Comparison of ENCODE assay signal across 20 mouse cellular contexts in genomic region chr17:4891576-4891975, GRCm38 (mm10).
"Had no signal": no experiment of that assay in that cellular context is flagged by ENCODE, and none has a peak within 500 bp of the region (broad histone marks: within the 10 kb centered on the region; RNA-seq: fewer than 3 reads in every experiment).

No protein-coding gene starts in this region.

- DNase-seq: kidney, adult 18-20 months; kidney, postnatal 36 days; left cerebral cortex, postnatal 4 days; liver, postnatal 0 days; lung, embryonic 14.5 days; retina, postnatal 1 day; right cerebral cortex, postnatal 25 days; spleen, adult 18-20 months; thymus, postnatal 25 days had no signal

- H3K4me2 ChIP-seq: limb, embryonic 12.5 days; limb, embryonic 15.5 days; liver, embryonic 11.5 days; lung, embryonic 14.5 days; midbrain, embryonic 12.5 days; neural tube, embryonic 13.5 days; stomach, embryonic 15.5 days had no signal

- H3K36me3 ChIP-seq: limb, embryonic 12.5 days; limb, embryonic 15.5 days; midbrain, embryonic 12.5 days; neural tube, embryonic 13.5 days; stomach, embryonic 15.5 days had no signal

- H3K27me3 ChIP-seq: limb, embryonic 12.5 days; limb, embryonic 15.5 days; midbrain, embryonic 12.5 days; neural tube, embryonic 13.5 days; stomach, embryonic 15.5 days had no signal

- H3K4me3 ChIP-seq: limb, embryonic 12.5 days; limb, embryonic 15.5 days; midbrain, embryonic 12.5 days; myocyte; neural tube, embryonic 13.5 days; stomach, embryonic 15.5 days had no signal

- H3K27ac ChIP-seq: limb, embryonic 12.5 days; limb, embryonic 15.5 days; liver, embryonic 14.5 days; macrophage; midbrain, embryonic 12.5 days; neural tube, embryonic 13.5 days; stomach, embryonic 15.5 days had no signal

- H3K4me1 ChIP-seq: limb, embryonic 12.5 days; limb, embryonic 15.5 days; midbrain, embryonic 12.5 days; neural tube, embryonic 13.5 days; stomach, embryonic 15.5 days had no signal

- H3K9me3 ChIP-seq: limb, embryonic 12.5 days; limb, embryonic 15.5 days; midbrain, embryonic 12.5 days; neural tube, embryonic 13.5 days; stomach, embryonic 15.5 days had no signal

- ATAC-seq: liver, postnatal 0 days; lung, postnatal 0 days; midbrain, embryonic 16.5 days had no signal

- H3K9ac ChIP-seq: limb, embryonic 12.5 days; limb, embryonic 15.5 days; liver, embryonic 14.5 days; liver, postnatal 0 days; lung, embryonic 14.5 days; midbrain, embryonic 12.5 days; neural tube, embryonic 13.5 days; stomach, embryonic 15.5 days had no signal
